Mouse (Mus musculus) limb, embryonic 11.5 days (tissue): Measurements from ENCODE around the gene Rbm24. TPM values are rescaled to one million over a fixed set of nuclear protein-coding genes. Genes with fewer than 3 reads are reported as not detected.

Experiments
- ATAC-seq: fragments of 200-750 bp; cut with Nextera tagmentation; 2 replicates; pipeline ENCODE4 v1.8.0; 2017; ENCODE audit warnings: low read depth; ENCODE audit not compliant: insufficient number of reproducible peaks, low FRiP score, low TSS enrichment
- DNase-seq: peaks from one replicate; pipeline ENCODE4 v3.0.0-alpha.2; 2015; ENCODE audit warnings: low spot score
- H3K27ac ChIP-seq: fragments of 300-500 bp; sonication (generic); replicated peaks from 2 replicates; pipeline ENCODE4 v1.5.1; 2014; ENCODE audit warnings: low read depth, mild to moderate bottlenecking, low read length
- H3K27me3 ChIP-seq: fragments of 300-500 bp; sonication (generic); 2 replicates; pipeline ENCODE4 v1.6.1; 2014; ENCODE audit warnings: mild to moderate bottlenecking, low read length, mixed read lengths; ENCODE audit not compliant: control insufficient read depth, insufficient read depth
- H3K36me3 ChIP-seq: fragments of 300-500 bp; sonication (generic); 2 replicates; pipeline ENCODE4 v1.6.1; 2014; ENCODE audit warnings: mild to moderate bottlenecking, low read length, moderate library complexity, mixed read lengths; ENCODE audit not compliant: control insufficient read depth, insufficient read depth
- H3K4me1 ChIP-seq: fragments of 300-500 bp; sonication (generic); 2 replicates; pipeline ENCODE4 v1.6.1; 2014; ENCODE audit warnings: low read length, mixed read lengths; ENCODE audit not compliant: control insufficient read depth, insufficient read depth
- H3K4me2 ChIP-seq: fragments of 300-500 bp; sonication (generic); 2 replicates; pipeline ENCODE4 v1.6.1; 2014; ENCODE audit warnings: low read depth, mild to moderate bottlenecking, moderate library complexity; ENCODE audit not compliant: severe bottlenecking
- H3K4me3 ChIP-seq: fragments of 300-500 bp; sonication (generic); 2 replicates; pipeline ENCODE4 v1.5.1; 2014; ENCODE audit warnings: low read depth, low read length
- H3K9ac ChIP-seq: fragments of 300-500 bp; sonication (generic); 2 replicates; pipeline ENCODE4 v1.6.1; 2014; ENCODE audit warnings: mild to moderate bottlenecking, low read length
- H3K9me3 ChIP-seq: fragments of 300-500 bp; sonication (generic); 2 replicates; pipeline ENCODE4 v1.6.1; 2016; ENCODE audit warnings: low read length; ENCODE audit not compliant: control insufficient read depth
- WGBS: fragments of 180-500 bp; shearing (Covaris S2); extraction: QIAGEN DNeasy Blood & Tissue Kit; methylation state at CpG from one replicate; pipeline ENCODE4 v1.1.7; 2014; 5-methylcytosine and 5-hydroxymethylcytosine counted together
- polyA plus RNA-seq: library from polyadenylated mRNA; unstranded; fragments of >200 nt; fragmentation: Nextera tagmentation; extraction: Ambion mirVana; gene quantifications from 2 replicates; pipeline ENCODE4 v1.2.1, GENCODE M21; 2014

Gene Rbm24
- polyA plus RNA-seq, 1 experiment from 2014 or later = 4.5 TPM

DNA sequence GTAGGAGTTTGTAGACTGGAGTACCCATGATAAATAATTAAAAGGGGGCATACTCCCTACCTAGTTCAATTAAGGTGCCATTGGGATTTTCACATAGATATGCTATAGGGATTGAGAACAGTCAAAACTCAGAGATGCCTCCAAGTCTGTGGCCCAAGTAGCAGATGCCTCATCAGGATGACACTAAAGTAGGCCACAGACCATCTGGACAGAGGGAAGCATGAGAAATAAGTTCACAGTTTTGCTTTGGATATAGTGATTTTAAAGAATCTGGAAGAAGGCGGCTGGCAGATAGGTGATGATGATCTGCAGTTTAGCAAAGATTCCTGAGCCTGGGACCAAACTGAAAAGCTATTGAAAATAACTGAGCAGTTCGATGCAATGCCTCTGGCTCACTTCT, 30.0 kb downstream of the Rbm24 start:
- DNase-seq (no peak), ATAC-seq (no peak)
- Histone ChIP-seq H3K4me3 (no peak overlapping the region), H3K4me1 (no peaks in the 10 kb centered on the region), H3K36me3 (no peaks in the 10 kb centered on the region), H3K9ac (no peak overlapping the region), H3K4me2 (no peak overlapping the region), H3K27ac (no peak overlapping the region), H3K9me3 (no peaks in the 10 kb centered on the region), H3K27me3 (no peaks in the 10 kb centered on the region)
- WGBS = 84% methylated on average over 2 of the region's 2 CpGs

DNA sequence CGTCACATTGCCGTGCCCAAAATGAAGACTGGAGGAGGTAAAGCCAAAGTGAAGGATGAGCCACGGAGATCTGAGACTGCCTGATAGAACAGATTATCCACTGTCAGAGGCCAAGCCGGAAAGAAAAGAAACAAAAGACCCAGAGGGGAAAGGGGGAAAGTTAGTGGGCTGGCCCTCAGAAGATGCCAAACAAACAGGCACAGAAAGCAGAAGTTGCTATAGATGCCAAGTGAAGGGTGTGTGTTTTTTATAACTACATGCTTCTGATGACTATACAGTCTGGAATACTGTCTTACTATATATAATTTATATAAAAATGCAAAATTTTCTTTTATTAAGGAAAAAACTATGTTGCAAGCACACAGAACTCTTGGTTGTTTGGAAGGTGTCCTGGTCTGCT, 31.7 kb downstream of the Rbm24 start:
- Histone ChIP-seq H3K4me1 (no peaks in the 10 kb centered on the region), H3K27me3 (no peaks in the 10 kb centered on the region), H3K9me3 (no peaks in the 10 kb centered on the region), H3K27ac (no peak overlapping the region), H3K9ac (no peak overlapping the region), H3K36me3 (no peaks in the 10 kb centered on the region), H3K4me2 (no peak overlapping the region), H3K4me3 (no peak overlapping the region)
- ATAC-seq (no peak), DNase-seq (no peak)
- 85% methylated on average over 4 of the region's 4 CpGs for WGBS

DNA sequence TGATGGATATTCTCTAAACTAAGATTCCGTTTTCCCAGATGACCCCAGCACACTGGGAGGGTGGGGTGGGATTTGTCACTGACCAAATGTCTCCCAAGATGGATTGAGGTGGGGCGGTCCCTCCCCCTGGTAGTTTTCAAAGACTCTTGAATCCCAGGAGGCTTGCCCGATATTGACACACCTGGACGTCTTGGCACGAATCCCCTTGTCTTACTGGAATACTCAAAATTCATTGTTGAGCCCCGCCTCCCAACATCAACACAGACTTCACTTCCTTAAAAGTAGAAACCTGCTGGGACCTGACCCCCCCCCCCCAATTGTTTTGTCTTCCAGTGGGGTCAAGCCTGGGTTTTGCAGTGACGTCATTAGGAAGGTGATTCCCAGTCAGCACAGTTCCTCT, 32.4 kb downstream of the Rbm24 start:
- H3K36me3 ChIP-seq = no peaks in the 10 kb centered on the region
- H3K27ac ChIP-seq = no peak overlapping the region
- DNase-seq (no peak), ATAC-seq (no peak)
- H3K4me2 ChIP-seq = no peak overlapping the region
- H3K27me3 ChIP-seq = no peaks in the 10 kb centered on the region
- 72% methylated on average over 7 of the region's 7 CpGs for WGBS
- no peaks in the 10 kb centered on the region for H3K4me1 ChIP-seq
- no peak overlapping the region for H3K4me3 ChIP-seq
- H3K9me3 ChIP-seq = no peaks in the 10 kb centered on the region
- H3K9ac ChIP-seq = no peak overlapping the region

DNA sequence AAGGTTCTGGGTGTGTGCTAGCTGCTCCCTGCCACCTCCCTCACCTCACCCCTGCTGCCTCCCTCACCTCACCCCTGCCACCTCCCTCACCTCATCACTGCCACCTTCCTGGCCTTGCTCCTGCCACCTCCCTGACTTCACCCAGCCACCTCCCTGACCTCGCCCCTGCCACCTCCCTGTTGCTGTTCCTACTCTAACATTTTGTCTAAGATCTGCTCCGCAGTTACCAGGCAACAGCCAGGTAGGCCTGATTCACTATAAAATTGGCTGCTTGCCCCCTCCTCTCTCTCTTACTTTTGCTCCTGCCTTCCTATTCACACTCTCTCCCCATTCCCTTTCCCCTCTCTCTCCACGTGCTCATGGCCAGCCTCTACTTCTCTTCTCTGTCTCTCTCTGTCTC, 33.3 kb downstream of the Rbm24 start:
- no peak overlapping the region for H3K4me2 ChIP-seq
- WGBS = 73% methylated on average over 3 of the region's 3 CpGs
- no peak overlapping the region for H3K27ac ChIP-seq
- no peak for ATAC-seq
- no peak overlapping the region for H3K9ac ChIP-seq
- no peaks in the 10 kb centered on the region for H3K4me1 ChIP-seq
- no peaks in the 10 kb centered on the region for H3K27me3 ChIP-seq
- H3K36me3 ChIP-seq = no peaks in the 10 kb centered on the region
- no peak for DNase-seq
- H3K9me3 ChIP-seq = no peaks in the 10 kb centered on the region
- no peak overlapping the region for H3K4me3 ChIP-seq

DNA sequence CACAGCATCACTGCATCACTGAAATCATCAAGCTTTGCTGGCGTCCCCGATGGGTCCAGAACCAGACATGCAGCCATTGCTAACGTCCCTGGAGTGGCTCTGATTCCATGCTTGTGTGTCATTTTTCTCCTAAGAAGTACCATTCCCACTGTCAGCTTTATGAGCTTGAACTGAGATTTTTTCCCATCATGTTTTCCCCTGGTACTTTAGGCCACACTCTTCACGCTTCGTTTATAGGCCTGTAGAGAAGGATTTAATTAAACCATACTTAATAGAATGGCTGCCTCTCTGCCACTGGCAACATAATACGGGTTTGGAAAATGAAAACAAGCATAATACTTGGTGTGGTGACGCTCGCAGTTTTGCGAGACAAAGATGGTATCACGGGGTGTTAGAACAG, 41.3 kb downstream of the Rbm24 start:
- DNase-seq (no peak), ATAC-seq (no peak)
- Histone ChIP-seq H3K4me3 (no peak overlapping the region), H3K4me1 (no peaks in the 10 kb centered on the region), H3K36me3 (no peaks in the 10 kb centered on the region), H3K9ac (no peak overlapping the region), H3K9me3 (no peaks in the 10 kb centered on the region), H3K27ac (no peak overlapping the region), H3K27me3 (no peaks in the 10 kb centered on the region), H3K4me2 (no peak overlapping the region)
- WGBS = 86% methylated on average over 10 of the region's 10 CpGs

DNA sequence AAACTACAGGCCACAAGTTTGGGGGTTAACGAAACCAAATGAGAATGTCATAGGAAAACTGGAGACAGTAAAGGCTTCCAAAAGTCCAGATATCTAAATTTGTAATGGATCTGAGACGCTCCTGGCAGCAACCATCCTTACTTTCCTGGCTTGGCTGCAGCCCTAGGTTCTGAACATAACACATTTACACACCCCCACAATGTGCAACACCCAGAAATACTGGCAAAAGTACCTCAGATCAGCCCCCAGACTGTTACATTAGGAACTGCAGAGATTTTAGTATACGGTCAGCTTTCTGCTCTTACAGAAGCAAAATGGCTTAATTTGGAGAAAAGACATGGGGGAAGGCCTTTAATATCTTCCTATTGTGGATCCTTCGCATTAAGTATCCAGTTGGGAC, 44.0 kb downstream of the Rbm24 start:
- DNase-seq = no peak
- no peaks in the 10 kb centered on the region for H3K9me3 ChIP-seq
- no peaks in the 10 kb centered on the region for H3K36me3 ChIP-seq
- H3K4me3 ChIP-seq = no peak overlapping the region
- 91% methylated on average over 4 of the region's 4 CpGs for WGBS
- no peak for ATAC-seq
- no peak overlapping the region for H3K27ac ChIP-seq
- no peaks in the 10 kb centered on the region for H3K4me1 ChIP-seq
- H3K27me3 ChIP-seq = no peaks in the 10 kb centered on the region
- no peak overlapping the region for H3K9ac ChIP-seq
- H3K4me2 ChIP-seq = no peak overlapping the region

DNA sequence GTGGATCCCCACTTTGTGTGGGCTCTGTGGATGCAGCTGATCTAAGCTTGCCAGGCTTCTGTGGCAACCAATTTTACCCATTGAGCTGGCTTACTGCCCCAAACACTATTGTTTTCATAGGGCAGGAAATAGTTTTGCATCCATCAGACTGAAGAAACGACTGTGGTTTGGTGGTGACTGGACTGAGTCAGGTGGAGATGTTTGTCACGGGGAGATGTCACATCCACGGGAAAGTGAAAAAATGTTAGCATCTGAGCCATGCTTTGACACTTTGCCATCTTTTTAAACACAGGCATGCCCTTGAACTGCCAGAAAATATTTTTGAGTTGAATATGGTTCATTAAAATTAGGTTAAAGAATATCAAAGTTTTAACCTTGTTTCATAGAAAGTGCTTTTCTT, 45.5 kb downstream of the Rbm24 start:
- Histone ChIP-seq H3K4me1 (no peaks in the 10 kb centered on the region), H3K4me3 (no peak overlapping the region), H3K4me2 (no peak overlapping the region), H3K27ac (no peak overlapping the region), H3K9ac (no peak overlapping the region), H3K36me3 (no peaks in the 10 kb centered on the region), H3K9me3 (no peaks in the 10 kb centered on the region), H3K27me3 (no peaks in the 10 kb centered on the region)
- 82% methylated on average over 3 of the region's 3 CpGs for WGBS
- DNase-seq (no peak), ATAC-seq (no peak)

DNA sequence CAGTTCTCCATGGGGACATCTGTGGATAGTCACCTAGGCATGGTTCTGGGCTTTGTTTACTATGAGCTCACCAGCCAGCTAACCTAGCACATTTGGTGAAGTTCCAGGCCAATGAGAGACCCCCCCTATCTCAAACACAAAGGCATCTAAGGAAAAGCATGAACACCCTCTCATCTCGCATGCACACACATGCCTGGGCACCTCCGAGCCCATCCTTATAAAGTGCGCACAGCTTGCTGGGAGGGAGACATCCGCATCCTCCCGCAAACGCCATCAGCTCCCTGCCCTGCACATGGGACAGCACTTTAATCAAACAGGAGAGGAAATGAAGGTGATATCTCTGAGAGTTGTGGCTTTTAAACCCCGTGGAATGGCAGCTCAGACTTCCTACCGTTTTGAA, 50.0 kb downstream of the Rbm24 start:
- H3K36me3 ChIP-seq = no peaks in the 10 kb centered on the region
- H3K27me3 ChIP-seq = no peaks in the 10 kb centered on the region
- H3K4me3 ChIP-seq = no peak overlapping the region
- no peak for ATAC-seq
- DNase-seq = no peak
- H3K27ac ChIP-seq = no peak overlapping the region
- WGBS = 59% methylated on average over 8 of the region's 8 CpGs
- H3K9me3 ChIP-seq = no peaks in the 10 kb centered on the region
- no peaks in the 10 kb centered on the region for H3K4me1 ChIP-seq
- no peak overlapping the region for H3K9ac ChIP-seq
- no peak overlapping the region for H3K4me2 ChIP-seq

DNA sequence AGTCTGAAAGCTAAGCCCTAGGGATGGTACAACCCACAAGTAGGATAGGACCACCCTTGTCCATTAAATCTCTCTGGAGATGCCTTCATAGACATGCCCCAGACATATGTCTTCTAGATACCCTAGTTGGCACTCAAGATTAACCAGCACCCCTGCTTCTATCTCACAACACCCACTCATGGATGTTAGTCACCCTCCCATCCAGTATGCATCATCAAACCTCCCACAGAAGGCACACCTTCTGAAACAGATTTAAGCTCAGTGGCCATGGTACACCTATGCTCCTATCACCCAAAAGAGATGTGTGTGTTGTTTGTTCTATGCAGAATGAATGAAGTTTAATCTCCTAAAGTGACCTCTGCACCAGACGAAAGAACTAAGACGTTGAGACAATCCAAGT, 51.3 kb downstream of the Rbm24 start:
- ATAC-seq = no peak
- H3K36me3 ChIP-seq = no peaks in the 10 kb centered on the region
- no peak for DNase-seq
- no peaks in the 10 kb centered on the region for H3K27me3 ChIP-seq
- whole genome bisulfite sequencing = 92% methylated on average over 2 of the region's 2 CpGs
- H3K9me3 ChIP-seq = no peaks in the 10 kb centered on the region
- H3K4me3 ChIP-seq = no peak overlapping the region
- H3K4me2 ChIP-seq = no peak overlapping the region
- no peak overlapping the region for H3K27ac ChIP-seq
- H3K9ac ChIP-seq = no peak overlapping the region
- no peaks in the 10 kb centered on the region for H3K4me1 ChIP-seq
